Mouse (Mus musculus): ENCODE measurements around the gene Cfap70.

Gene Cfap70

GRCm38 (mm10) chr14:20423046-20423445 lies 29.0 kb downstream of the Cfap70 start:
- no peak for DNase-seq (ENCODE audit: extremely low spot score)

GRCm38 (mm10) chr14:20422257-20422656 lies 29.8 kb downstream of the Cfap70 start:
- no peak for DNase-seq (ENCODE audit: extremely low spot score)

- DNase-seq (ENCODE audit: extremely low spot score) = no peak
Observed at GRCm38 (mm10) chr14:20400071-20400470, 52.0 kb downstream of the Cfap70 start.

DNA sequence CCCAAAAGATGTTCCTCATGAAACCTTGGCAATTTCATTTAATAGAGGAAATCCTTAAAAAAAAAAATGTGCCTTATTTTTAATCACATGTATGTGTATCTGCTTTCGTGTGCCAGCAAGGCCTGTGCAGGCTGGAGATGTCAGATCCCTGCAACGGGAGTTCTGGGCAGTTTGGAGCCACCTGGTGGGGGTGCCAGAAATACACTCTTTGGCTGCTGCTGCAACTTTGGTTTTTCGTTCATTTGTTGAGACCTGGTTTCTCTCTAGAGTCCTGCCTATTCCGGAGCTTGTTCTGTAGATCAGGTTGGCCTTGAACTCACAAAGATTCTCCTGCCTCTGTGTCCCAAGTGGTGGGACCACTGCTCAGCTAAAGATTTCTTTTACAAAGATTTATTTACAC lies 53.2 kb downstream of the Cfap70 start:
- no peak for DNase-seq (ENCODE audit: extremely low spot score)

DNA sequence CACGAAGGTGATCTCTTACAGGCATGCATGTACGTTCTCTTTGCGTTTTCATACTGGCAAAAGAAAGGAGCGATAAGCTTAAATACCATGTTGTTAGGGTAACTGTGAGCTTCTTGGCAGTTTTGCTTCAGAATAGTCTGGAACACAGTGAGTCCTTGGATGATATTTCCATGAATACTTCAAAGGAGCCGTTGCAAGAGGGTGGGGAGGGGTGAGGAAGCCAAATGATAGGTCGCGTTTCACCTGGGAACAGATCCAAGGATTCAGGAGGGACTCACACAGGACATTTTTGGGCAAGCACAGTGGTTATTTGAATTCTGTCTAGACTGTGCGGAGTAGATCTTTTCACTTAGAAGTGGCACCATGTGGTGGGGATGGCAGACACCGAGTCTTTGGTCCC lies 54.8 kb downstream of the Cfap70 start:
- no peak for DNase-seq (ENCODE audit: extremely low spot score)

- peak; percentile 93 for DNase-seq (ENCODE audit: extremely low spot score)
Observed at GRCm38 (mm10) chr14:20393205-20393913, 58.7 kb downstream of the Cfap70 start, which contains the start of gene Mrps16. Gene Mrps16 (minus strand): TSS chr14:20393634.

DNA sequence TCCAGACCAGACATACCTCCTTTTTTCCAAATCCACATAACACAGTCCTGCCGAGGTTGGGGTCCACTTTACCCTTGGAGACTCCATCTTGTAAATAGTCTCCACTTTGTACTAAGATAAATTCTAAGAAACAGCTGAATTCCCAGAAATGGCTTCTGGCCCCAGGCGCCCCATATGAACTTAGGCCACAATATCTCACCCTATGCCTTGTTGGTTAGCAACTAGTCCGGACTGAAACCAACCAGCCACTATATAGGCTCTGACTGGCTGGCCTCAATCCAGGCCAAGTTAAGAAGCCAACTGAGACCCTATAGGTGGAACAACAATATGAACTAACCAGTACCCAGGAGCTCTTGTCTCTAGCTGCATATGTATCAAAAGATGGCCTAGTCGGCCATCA lies 59.7 kb downstream of the Cfap70 start:
- no peak for DNase-seq (ENCODE audit: extremely low spot score)

DNA sequence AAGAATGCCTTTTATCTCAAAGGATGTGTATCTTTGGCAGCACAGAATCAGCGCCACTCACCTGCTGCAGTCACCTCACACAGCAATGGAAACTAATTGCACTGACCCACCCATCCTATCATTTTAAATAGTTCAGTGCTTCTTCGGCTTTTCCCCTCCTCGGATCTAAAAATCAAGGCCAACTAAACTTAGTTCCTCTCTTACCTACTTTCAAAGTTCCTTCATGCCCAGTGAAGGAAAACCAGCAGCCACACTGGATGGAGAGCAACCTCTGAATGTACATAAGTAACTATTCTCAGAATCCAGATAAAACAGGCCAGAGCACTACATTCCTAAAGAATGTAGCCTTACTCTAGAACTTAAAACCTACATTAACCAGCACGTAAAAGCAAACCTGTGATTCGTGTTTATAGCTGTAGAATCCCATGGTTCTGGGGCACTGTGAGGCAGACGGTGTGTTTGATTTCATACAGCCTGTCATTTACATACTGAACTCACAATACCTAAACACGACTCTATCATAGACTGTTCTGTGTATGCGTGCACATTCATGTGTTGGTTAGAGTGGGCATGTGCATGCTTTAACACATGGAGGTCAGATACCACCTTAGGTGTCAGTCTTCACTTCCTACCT lies 62.5 kb downstream of the Cfap70 start:
- no peak for DNase-seq (ENCODE audit: extremely low spot score)

DNA sequence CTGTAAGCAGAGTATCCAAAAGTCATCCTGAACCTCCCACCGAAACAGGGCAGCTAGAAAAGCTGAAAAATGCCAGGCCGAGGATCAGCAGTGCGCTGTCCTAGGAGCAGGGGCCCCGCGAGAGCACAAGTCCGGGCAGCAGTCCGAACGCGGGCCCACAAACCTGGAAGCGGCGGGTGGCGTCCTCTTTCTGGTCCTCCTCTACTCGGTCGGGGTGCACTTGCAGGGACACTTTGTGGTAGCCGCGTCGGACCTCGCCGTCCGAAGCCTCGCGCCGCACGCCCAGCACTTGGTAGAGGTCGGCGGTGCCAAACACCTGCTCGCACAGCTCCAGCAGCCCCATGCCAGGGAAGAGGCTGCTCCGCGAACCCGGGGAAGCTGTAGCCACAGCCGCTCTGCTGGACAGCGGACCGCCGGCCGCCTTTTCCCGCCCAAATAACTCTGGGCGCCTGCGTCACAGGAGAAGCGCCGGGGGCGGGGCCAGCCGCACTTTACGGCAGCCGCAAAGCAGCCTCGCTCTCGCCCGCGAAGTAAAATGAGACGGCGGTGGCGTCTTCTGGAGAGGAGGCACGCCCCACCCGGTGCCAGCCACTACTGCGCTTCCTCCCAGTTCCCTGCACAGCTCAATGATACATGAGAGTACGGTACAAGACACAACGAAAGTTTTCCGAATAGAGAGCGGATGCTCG lies 63.4 kb downstream of the Cfap70 start, which contains the start of gene Dnajc9:
Dnajc9 (minus strand) TSS at position 470 of the 689 bp plus-strand sequence.
- DNase-seq (ENCODE audit: extremely low spot score) = peak; percentile 93

- DNase-seq (ENCODE audit: extremely low spot score) = no peak
Observed at GRCm38 (mm10) chr14:20379753-20380430, 72.1 kb downstream of the Cfap70 start.

GRCm38 (mm10) chr14:20379087-20379640 lies 72.9 kb downstream of the Cfap70 start:
- DNase-seq (ENCODE audit: extremely low spot score) = no peak

- peak; percentile 41 for DNase-seq (ENCODE audit: extremely low spot score)
Observed at GRCm38 (mm10) chr14:20378313-20379061, 73.5 kb downstream of the Cfap70 start.

DNA sequence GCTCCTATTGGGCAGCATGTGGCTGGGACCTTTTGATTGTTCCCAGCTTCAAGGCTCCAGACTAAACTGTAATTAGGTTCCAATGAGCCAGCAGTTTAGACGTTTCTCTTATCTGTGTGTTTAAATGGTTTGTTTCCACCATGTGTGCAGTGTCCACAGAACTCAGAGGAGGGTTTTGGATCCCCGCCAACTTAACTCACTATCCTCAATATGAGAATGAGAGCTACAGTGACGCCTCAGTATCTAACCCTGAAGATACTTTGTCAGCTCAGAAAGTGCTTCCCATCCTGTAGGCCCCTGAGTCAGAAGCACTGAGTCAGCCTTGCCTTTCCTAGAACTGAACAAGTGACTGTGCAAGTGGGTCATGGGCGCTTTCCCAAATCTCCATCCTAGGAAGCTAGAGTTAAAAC lies 74.9 kb downstream of the Cfap70 start:
- DNase-seq (ENCODE audit: extremely low spot score) = no peak

GRCm38 (mm10) chr14:20371854-20372253 lies 80.2 kb downstream of the Cfap70 start:
- no peak for DNase-seq (ENCODE audit: extremely low spot score)

- DNase-seq (ENCODE audit: extremely low spot score) = no peak
Observed at GRCm38 (mm10) chr14:20370798-20371197, 81.2 kb downstream of the Cfap70 start.

DNA sequence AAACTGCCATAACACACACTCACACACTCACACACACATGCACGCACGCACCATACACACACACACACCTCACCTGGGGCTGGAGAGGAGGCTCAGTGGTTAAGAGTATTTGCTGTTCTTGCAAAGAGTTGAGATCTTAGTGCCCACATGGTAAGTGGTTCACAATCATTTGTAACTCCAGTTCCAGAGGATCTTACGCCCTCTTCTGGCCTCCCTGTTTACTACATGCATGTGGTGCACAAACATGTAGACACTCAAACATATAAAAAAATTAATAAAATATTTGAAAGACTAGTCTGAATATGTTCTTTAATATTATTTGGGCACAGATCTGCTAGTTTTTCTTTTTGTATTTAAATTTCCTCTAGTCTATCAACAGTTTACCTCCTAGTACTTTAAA lies 83.8 kb downstream of the Cfap70 start:
- DNase-seq (ENCODE audit: extremely low spot score) = no peak

- DNase-seq (ENCODE audit: extremely low spot score) = no peak
Observed at GRCm38 (mm10) chr14:20363230-20363629, 88.8 kb downstream of the Cfap70 start.

DNA sequence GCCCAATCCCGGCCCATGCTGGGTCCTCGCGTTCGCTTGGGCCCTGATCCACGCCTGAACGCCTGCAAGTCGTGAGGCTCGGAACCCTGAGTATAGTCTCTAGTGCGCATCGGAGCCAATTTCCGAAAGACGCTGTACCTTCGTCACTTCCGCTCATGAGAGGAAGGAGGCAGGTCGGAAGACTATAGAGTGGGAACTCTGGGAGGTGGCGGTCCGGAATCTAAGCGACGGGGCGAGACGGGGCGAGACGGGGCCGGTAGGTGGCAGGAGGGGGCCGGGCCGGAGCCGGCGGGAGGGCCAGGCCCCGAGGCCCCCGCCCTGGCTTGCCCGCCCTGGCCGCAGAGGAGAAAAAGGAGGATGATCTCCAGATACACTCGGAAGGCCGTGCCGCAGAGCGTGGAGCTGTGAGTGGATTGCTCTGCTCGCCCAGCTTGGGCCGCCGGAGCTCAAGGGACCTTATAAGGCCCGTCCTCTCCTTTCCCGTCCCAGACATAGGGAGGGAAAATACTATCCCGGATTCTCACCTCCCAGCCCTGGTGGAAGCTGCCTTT lies 104.0 kb downstream of the Cfap70 start, which contains the start of the genes Ecd and Fam149b:
Ecd (minus strand) TSS at position 131 of the 551 bp plus-strand sequence.
Fam149b (plus strand) TSS at position 172 of the 551 bp plus-strand sequence.
- peak; percentile 96 for DNase-seq (ENCODE audit: extremely low spot score)

- DNase-seq (ENCODE audit: extremely low spot score) = no peak
Observed at GRCm38 (mm10) chr14:20347441-20347990, 104.5 kb downstream of the Cfap70 start.

GRCm38 (mm10) chr14:20345885-20346284 lies 106.1 kb downstream of the Cfap70 start:
- no peak for DNase-seq (ENCODE audit: extremely low spot score)
